Mouse (Mus musculus) small intestine, adult 2 months (tissue): ENCODE results near the gene Glt6d1. TPM values are rescaled to one million over a fixed set of nuclear protein-coding genes. Genes with fewer than 3 reads are reported as not detected.
"Not testable (repeated sequence)": the region's sequence is repeated elsewhere in the genome, so short reads cannot be mapped to it uniquely, and the experiment has no call there.

ENCODE experiments used
- H3K27ac ChIP-seq: fragments of 200-500 bp; 2 replicates; pipeline ENCODE4 v1.5.1; 2012; ENCODE audit warnings: low read depth, low read length, control low read depth, inconsistent platforms; ENCODE audit not compliant: insufficient read depth
- H3K27me3 ChIP-seq: fragments of 200-500 bp; 2 replicates; pipeline ENCODE4 v1.6.1; 2012; ENCODE audit warnings: mild to moderate bottlenecking, moderate library complexity, low read length, inconsistent platforms; ENCODE audit not compliant: control insufficient read depth, insufficient read depth
- H3K36me3 ChIP-seq: fragments of 200-500 bp; 2 replicates; pipeline ENCODE4 v1.6.1; 2012; ENCODE audit warnings: mild to moderate bottlenecking, low read length, control low read depth, inconsistent platforms; ENCODE audit not compliant: control insufficient read depth, insufficient read depth
- H3K4me1 ChIP-seq: fragments of 200-500 bp; 2 replicates; pipeline ENCODE4 v1.6.1; 2012; ENCODE audit warnings: low read length, inconsistent platforms, mixed read lengths; ENCODE audit not compliant: control insufficient read depth, insufficient read depth, insufficient read length
- H3K4me3 ChIP-seq: fragments of 200-500 bp; 2 replicates; pipeline ENCODE4 v1.5.1; 2012; ENCODE audit warnings: low read depth, mild to moderate bottlenecking, control low read depth, inconsistent platforms, low read length, moderate library complexity
- CTCF ChIP-seq: fragments of 200-500 bp; IDR thresholded peaks from 2 replicates; pipeline ENCODE4 v1.5.1; 2012; ENCODE audit warnings: low read depth, mild to moderate bottlenecking, control low read depth, inconsistent platforms, low read length, moderate library complexity, mixed read lengths; ENCODE audit not compliant: insufficient replicate concordance, insufficient read length; ENCODE audit errors: extremely low read depth
- POLR2A ChIP-seq: fragments of 200-500 bp; IDR thresholded peaks from 2 replicates; pipeline ENCODE4 v1.6.1; 2012; ENCODE audit warnings: low read depth, mild to moderate bottlenecking, control low read depth, inconsistent platforms, low read length, moderate library complexity
- WGBS: fragments of 180-500 bp; shearing (Covaris S2); methylation state at CpG from one replicate; pipeline ENCODE4 v1.1.7; 2018; 5-methylcytosine and 5-hydroxymethylcytosine counted together
- polyA plus RNA-seq: library from polyadenylated mRNA; depleted of rRNA; stranded (reverse); fragments of >200 nt; gene quantifications from 2 replicates; pipeline ENCODE4 v1.2.3, GENCODE M21; 2012; rRNA removed

The Glt6d1 gene
- polyA plus RNA-seq: not detected in 2 replicates

GRCm38 (mm10) chr2:25815748-25816147, at the start of gene Glt6d1:
Gene Glt6d1 (minus strand): TSS chr2:25815848.
- 79% methylated on average over 1 of the region's 1 CpGs for WGBS
- not testable (repeated sequence) for H3K4me1 ChIP-seq, H3K36me3 ChIP-seq, H3K27me3 ChIP-seq, H3K4me3 ChIP-seq, H3K27ac ChIP-seq

- TF ChIP-seq CTCF (no peak), POLR2A (no peak)
- no peak overlapping the region for H3K27ac ChIP-seq
- H3K4me3 ChIP-seq: no peak overlapping the region
- 21% methylated on average over 4 of the region's 4 CpGs for WGBS
- peaks cover 3% of the 10 kb centered on the region; the same call in 1 of the 2 replicates for H3K4me1 ChIP-seq
- H3K27me3 ChIP-seq: peaks cover 9% of the 10 kb centered on the region
- no peaks in the 10 kb centered on the region for H3K36me3 ChIP-seq
These were observed 49.8 kb upstream of the Glt6d1 start for GRCm38 (mm10) chr2:25865412-25865811.

GRCm38 (mm10) chr2:25864230-25864629, 48.6 kb upstream of the Glt6d1 start:
- no peak for TF ChIP-seq CTCF
- TF ChIP-seq POLR2A: no peak
- no peak overlapping the region for H3K4me3 ChIP-seq
- no peak overlapping the region for H3K27ac ChIP-seq
- 5% methylated on average over 18 of the region's 18 CpGs for WGBS
- peaks cover 3% of the 10 kb centered on the region; the same call in 1 of the 2 replicates for H3K4me1 ChIP-seq
- H3K36me3 ChIP-seq: no peaks in the 10 kb centered on the region
- peaks cover 9% of the 10 kb centered on the region for H3K27me3 ChIP-seq

- H3K27me3 ChIP-seq: peaks cover 9% of the 10 kb centered on the region
- peaks cover 3% of the 10 kb centered on the region; the same call in 1 of the 2 replicates for H3K4me1 ChIP-seq
- H3K4me3 ChIP-seq: peak within 1 kb of the TSS; percentile 37
- 3% methylated on average over 51 of the region's 53 CpGs for WGBS
- H3K36me3 ChIP-seq: no peaks in the 10 kb centered on the region
- no peak within 1 kb of the TSS for H3K27ac ChIP-seq
- TF ChIP-seq POLR2A (no peak), CTCF (no peak)
These were observed 47.9 kb upstream of the Glt6d1 start, which contains the start of gene Kcnt1 for GRCm38 (mm10) chr2:25863337-25864131. Gene Kcnt1 (plus strand): TSS chr2:25863734.

- Histone ChIP-seq H3K27ac (no peak overlapping the region), H3K36me3 (no peaks in the 10 kb centered on the region), H3K27me3 (peaks cover 9% of the 10 kb centered on the region), H3K4me3 (no peak overlapping the region), H3K4me1 (peaks cover 3% of the 10 kb centered on the region; the same call in 1 of the 2 replicates)
- WGBS: 45% methylated on average over 5 of the region's 5 CpGs
- TF ChIP-seq CTCF (no peak), POLR2A (no peak)
These were observed 47.1 kb upstream of the Glt6d1 start for GRCm38 (mm10) chr2:25862696-25863270.

- WGBS: 21% methylated on average over 2 of the region's 2 CpGs
- Histone ChIP-seq H3K4me1 (peaks cover 3% of the 10 kb centered on the region; the same call in 1 of the 2 replicates), H3K36me3 (no peaks in the 10 kb centered on the region), H3K27ac (no peak overlapping the region), H3K27me3 (peaks cover 9% of the 10 kb centered on the region), H3K4me3 (no peak overlapping the region)
- TF ChIP-seq POLR2A: no peak
- TF ChIP-seq CTCF: no peak
These were observed 46.4 kb upstream of the Glt6d1 start for GRCm38 (mm10) chr2:25862038-25862437.

GRCm38 (mm10) chr2:25859891-25860290, 44.2 kb upstream of the Glt6d1 start:
- no peaks in the 10 kb centered on the region for H3K36me3 ChIP-seq
- peaks cover 3% of the 10 kb centered on the region; the same call in 1 of the 2 replicates for H3K4me1 ChIP-seq
- no peak overlapping the region for H3K4me3 ChIP-seq
- TF ChIP-seq POLR2A (no peak), CTCF (no peak)
- WGBS: 74% methylated on average over 3 of the region's 3 CpGs
- H3K27me3 ChIP-seq: peaks cover 9% of the 10 kb centered on the region
- H3K27ac ChIP-seq: no peak overlapping the region

GRCm38 (mm10) chr2:25853998-25854397, 38.4 kb upstream of the Glt6d1 start:
- TF ChIP-seq POLR2A: no peak
- TF ChIP-seq CTCF: no peak
- WGBS: 59% methylated on average over 5 of the region's 5 CpGs
- H3K4me1 ChIP-seq: no peaks in the 10 kb centered on the region

More at GRCm38 (mm10) chr2:25853998-25854397, 38.4 kb upstream of the Glt6d1 start:
- no peaks in the 10 kb centered on the region for H3K36me3 ChIP-seq
- no peak overlapping the region for H3K27ac ChIP-seq
- H3K4me3 ChIP-seq: no peak overlapping the region
- no peaks in the 10 kb centered on the region for H3K27me3 ChIP-seq
